In genomic region chr11:76322081-76322480, GRCm38 (mm10) we compare ENCODE assay signal across 11 mouse cellular contexts.
A peak's percentile ranks its signal among the peaks of the same experiment; 100 is the strongest.
DNase-seq lines count a peak whose midpoint lies in the region; ATAC-seq and TF ChIP-seq lines count a peak whose summit lies in the region.
"Had no signal": no experiment of that assay in that cellular context is flagged by ENCODE, and none has a peak within 500 bp of the region (broad histone marks: within the 10 kb centered on the region; RNA-seq: fewer than 3 reads in every experiment).

No protein-coding gene starts in this region.

- peak; percentile 36 for DNase-seq in heart, adult 18-20 months
- DNase-seq in heart, postnatal 25 days (ENCODE audit: low spot score) = no peak
- peak; percentile 27 for DNase-seq in brain, adult 2 months (ENCODE audit: low read depth, low spot score)
- no peak for DNase-seq in natural killer cell, adult 2 months (ENCODE audit: low spot score in 2 of 2)
- DNase-seq in layer of hippocampus, adult 11-12 months (ENCODE audit: low spot score) = no peak
- DNase-seq: cerebellum, adult 11-12 months; lung, embryonic 14.5 days had no signal

- no peaks in the 10 kb centered on the region for H3K27me3 ChIP-seq in ES-Bruce4 (ENCODE audit: control insufficient read depth, insufficient read depth, low read length, poor library complexity, severe bottlenecking)
- H3K27me3 ChIP-seq in heart, embryonic 15.5 days = no peaks in the 10 kb centered on the region
- H3K27me3 ChIP-seq: limb, embryonic 12.5 days had no signal

- H3K9me3 ChIP-seq in ES-Bruce4 (replicated peaks; ENCODE audit: control insufficient read depth, insufficient read depth, low read length, poor library complexity, severe bottlenecking) = no peaks in the 10 kb centered on the region
- H3K9me3 ChIP-seq in heart, embryonic 15.5 days (replicated peaks) = no peaks in the 10 kb centered on the region

- no peak for TF ChIP-seq EP300 in ES-Bruce4 (IDR thresholded peaks at IDR 0.05; ENCODE audit: insufficient read depth, low read depth, low read length)

- no peak overlapping the region for H3K4me3 ChIP-seq in ES-Bruce4 (ENCODE audit: low read depth, low read length)
- H3K4me3 ChIP-seq in heart, embryonic 15.5 days = no peak overlapping the region
- H3K4me3 ChIP-seq: limb, embryonic 12.5 days had no signal

- 67% methylated on average over 1 of the region's 1 CpGs for WGBS in heart, embryonic 15.5 days

- H3K27ac ChIP-seq in ES-Bruce4 (ENCODE audit: insufficient read depth, low read length) = peak overlapping the region; percentile 26
- peak overlapping the region; percentile 25; the same call in 1 of the 2 replicates for H3K27ac ChIP-seq in heart, embryonic 15.5 days
- H3K27ac ChIP-seq: limb, embryonic 12.5 days had no signal

- no peak overlapping the region for H3K4me2 ChIP-seq in heart, embryonic 15.5 days
- H3K4me2 ChIP-seq: limb, embryonic 12.5 days; lung, embryonic 14.5 days; midbrain, embryonic 11.5 days had no signal

- no peak overlapping the region for H3K9ac ChIP-seq in ES-Bruce4 (ENCODE audit: low read depth, poor library complexity, severe bottlenecking)
- no peak overlapping the region for H3K9ac ChIP-seq in heart, embryonic 15.5 days
- H3K9ac ChIP-seq: limb, embryonic 12.5 days; lung, embryonic 14.5 days had no signal

- ATAC-seq in heart, embryonic 15.5 days (replicated peaks; ENCODE audit: insufficient number of reproducible peaks, insufficient read depth, low FRiP score, low read depth) = no peak

- peaks cover 28% of the 10 kb centered on the region for H3K4me1 ChIP-seq in ES-Bruce4 (ENCODE audit: control insufficient read depth, insufficient read depth, low read length)
- H3K4me1 ChIP-seq in heart, embryonic 15.5 days (replicated peaks) = peaks cover 42% of the 10 kb centered on the region

- H3K36me3 ChIP-seq in ES-Bruce4 (ENCODE audit: control insufficient read depth, insufficient read depth, low read length, poor library complexity, severe bottlenecking) = no peaks in the 10 kb centered on the region
- H3K36me3 ChIP-seq in heart, embryonic 15.5 days = no peaks in the 10 kb centered on the region

- no peak for TF ChIP-seq CTCF in ES-Bruce4 (IDR thresholded peaks at IDR 0.05; ENCODE audit: low read depth, low read length)

- intact Hi-C loops in heart, postnatal 25 days (cut with DNase I) = loop anchor here (5.0 kb wide), 2 partner anchors 35 to 60 kb away; no protein-coding TSS in a partner anchor

- no peak for TF ChIP-seq POLR2A in ES-Bruce4 (IDR thresholded peaks at IDR 0.05; ENCODE audit: insufficient read depth, low read length)

Comparison
In these comparisons a context has a peak if more than half of its experiments do, and no peak if none do; other contexts are left out.
1. DNase-seq: peak in heart, adult 18-20 months (2 of 2) and brain, adult 2 months (single experiment); none in heart, postnatal 25 days (single experiment), natural killer cell, adult 2 months (0 of 2) and layer of hippocampus, adult 11-12 months (single experiment).